Mouse (Mus musculus): ENCODE measurements at regions not wholly inside any gene's neighbourhood (a gene's known extent, or its start where the extent isn't known, plus 50 kb on each side); places are given as distances from the start of the nearest gene placed in this dataset.

DNA sequence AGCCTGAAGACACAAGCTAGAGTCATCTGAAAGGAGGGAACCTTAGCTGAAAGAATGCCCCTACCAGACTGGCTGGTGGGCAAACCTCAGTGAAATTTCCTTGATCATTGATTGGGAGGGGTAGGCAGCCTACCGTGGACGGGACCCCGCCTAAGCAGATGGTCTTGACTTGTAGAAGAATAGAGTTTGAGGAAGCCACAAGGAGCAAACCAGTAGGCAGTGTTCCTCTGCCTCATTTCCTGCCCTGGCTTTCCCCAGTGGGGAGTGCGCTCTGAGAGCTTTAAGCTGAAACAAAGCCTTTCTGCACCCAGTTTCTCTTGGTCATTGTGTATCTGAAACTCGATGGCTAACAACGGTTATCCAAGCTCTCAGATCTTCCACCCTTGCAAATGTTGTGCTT lies 121.9 kb upstream of the Zfp703 start:
- TF ChIP-seq CTCF (IDR thresholded peaks at IDR 0.05; ENCODE audit: borderline replicate concordance, insufficient read depth, low read depth, low read length) (no peak), POLR2A (IDR thresholded peaks at IDR 0.05; ENCODE audit: borderline replicate concordance, insufficient read depth, low read length) (no peak)

Data from cerebellum, adult 2 months (tissue).